Mouse (Mus musculus) adrenal gland, adult 8-10 months (tissue): ENCODE results near the gene Slc33a1. TPM values are rescaled to one million over a fixed set of nuclear protein-coding genes. Genes with fewer than 3 reads are reported as not detected.

Experiments
- DNase-seq: peaks from one replicate; pipeline ENCODE4 v3.0.0; 2022
- total RNA-seq, 4 experiments: library from RNA; stranded (reverse); gene quantifications; 2 replicates each; pipeline ENCODE4 v1.2.4; 2022

Gene Slc33a1
- total RNA-seq = 10 to 100 TPM; 38.4 to 52.0 (median 40.8) TPM

- peak; percentile 99 for DNase-seq
Observed at GRCm38 (mm10) chr3:63964100-63964921, at the start of gene Slc33a1. Gene Slc33a1, minus strand, starts transcription at chr3:63964768.

GRCm38 (mm10) chr3:63988722-63989440 lies 24.3 kb upstream of the Slc33a1 start:
- DNase-seq = no peak

DNA sequence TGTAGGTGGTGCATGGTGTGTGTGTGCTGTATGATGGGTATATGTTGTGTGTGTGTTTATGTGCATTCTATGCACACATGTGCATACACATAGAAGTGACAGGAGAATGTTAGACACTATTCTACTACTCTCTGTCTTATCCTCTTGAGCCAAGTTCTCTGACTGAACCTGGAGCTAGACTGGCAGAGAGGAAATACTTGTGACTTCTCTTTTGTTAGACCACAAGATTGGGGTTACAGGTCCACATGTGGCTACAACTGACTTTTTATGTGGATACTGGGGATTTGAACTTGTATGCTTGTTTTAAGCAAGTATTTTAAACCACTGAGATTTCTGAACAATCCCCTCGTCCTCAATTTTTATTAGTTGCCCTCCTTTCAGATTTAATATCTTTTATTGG lies 22.1 kb upstream of the Slc33a1 start:
- DNase-seq = no peak

GRCm38 (mm10) chr3:63977895-63978294 lies 13.3 kb upstream of the Slc33a1 start:
- no peak for DNase-seq

DNA sequence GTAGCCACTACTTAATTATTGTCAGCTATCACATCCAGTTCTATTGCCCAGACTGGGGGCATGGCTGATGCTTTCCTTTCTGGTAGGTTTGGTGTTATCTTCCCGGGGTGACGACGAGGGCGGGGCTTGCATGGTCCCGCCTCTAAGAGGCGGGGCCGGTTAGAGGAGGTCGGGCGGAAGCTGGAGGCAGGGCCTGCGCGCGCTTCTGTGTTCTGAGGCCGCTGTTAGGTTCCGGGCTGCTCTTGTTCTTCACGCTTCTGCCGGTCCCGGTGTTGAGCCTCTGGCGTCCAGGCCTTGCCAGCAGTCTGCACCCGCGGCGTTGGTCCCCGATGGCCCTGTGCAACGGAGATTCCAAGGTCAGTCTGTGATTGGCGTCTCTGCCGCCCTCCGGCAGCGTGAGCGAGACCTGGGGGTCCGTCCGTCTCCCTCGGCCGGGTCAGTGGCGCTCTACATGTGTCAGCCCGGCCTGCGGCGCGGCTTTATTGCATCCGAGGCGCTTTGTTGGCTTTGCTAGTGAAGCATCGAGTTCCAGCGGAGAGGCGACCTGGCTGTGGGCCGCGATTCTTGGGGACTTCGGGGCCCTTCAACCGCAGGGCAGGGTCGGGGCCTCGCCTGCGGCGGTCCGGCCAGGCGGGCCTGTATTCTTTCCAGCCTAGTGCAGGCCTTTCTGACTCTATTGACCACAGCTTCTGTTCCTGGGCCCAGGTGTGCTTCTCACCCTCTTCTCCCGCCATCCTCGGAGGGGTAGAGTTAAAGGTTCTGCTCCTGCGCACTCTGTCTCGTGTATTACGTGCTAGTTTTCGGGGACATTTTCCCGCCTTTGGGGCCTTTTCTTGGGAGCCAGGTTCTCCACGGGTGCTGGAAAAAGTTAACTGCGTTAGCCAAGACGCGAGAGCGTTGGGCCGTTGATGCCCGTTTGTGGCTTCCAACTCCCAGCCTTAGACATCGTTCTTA lies 11.7 kb upstream of the Slc33a1 start, which contains the start of gene Gmps:
Gene Gmps, plus strand, starts transcription at position 152 of the 954 bp plus-strand sequence.
- peak; percentile 92 for DNase-seq

- DNase-seq = no peak
Observed at GRCm38 (mm10) chr3:63965929-63966328, 1.4 kb upstream of the Slc33a1 start.

DNA sequence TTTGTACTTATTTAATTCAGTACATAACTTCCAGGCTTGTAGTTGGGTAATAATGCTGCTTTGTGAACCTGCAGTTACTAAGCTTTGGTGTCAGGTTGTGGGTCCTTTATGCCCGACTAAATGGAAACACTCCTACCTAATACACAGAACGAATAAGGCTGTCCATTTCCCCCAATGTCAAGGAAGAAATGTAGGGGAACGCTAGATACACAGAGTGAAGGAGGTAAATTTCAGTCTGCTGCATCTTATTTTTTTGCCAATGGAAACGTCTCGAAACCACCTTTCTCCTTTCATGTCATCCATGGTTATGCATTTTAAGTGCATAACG lies 318 bp upstream of the Slc33a1 start:
- DNase-seq = no peak

DNA sequence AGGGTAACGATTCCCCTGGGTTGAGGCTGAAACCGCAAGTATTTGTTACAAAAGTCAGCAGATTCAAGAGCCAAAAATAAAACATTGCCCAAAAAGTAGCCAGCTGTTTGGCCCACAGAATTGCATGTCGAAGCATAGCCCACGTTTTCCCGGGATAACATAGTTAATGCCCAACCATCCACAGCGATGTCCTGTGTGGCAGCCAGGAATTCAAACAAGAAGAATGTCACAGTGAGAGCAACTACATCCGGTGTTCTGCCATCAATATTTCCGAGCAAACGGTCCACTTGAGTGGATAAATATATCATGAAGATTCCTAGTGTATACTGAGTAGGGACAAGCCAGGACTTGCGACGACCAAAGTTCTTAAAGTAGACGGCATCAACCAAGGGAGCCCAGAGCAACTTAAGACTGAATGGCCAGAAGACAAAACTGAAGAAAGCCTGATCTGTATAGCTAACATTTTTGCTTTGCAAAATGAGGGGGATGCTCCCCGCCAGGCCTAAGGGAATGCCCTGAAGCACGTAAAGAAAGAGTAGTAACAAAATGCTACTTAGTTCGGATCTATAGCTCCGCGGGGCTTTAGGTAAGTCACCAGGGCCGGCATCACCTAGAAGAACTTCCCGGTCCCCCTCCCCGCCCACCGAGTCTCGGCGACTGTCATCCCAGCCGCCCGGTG lies 1.0 kb downstream of the Slc33a1 start:
- DNase-seq = no peak

- no peak for DNase-seq
Observed at GRCm38 (mm10) chr3:63949837-63950236, 14.7 kb downstream of the Slc33a1 start.

DNA sequence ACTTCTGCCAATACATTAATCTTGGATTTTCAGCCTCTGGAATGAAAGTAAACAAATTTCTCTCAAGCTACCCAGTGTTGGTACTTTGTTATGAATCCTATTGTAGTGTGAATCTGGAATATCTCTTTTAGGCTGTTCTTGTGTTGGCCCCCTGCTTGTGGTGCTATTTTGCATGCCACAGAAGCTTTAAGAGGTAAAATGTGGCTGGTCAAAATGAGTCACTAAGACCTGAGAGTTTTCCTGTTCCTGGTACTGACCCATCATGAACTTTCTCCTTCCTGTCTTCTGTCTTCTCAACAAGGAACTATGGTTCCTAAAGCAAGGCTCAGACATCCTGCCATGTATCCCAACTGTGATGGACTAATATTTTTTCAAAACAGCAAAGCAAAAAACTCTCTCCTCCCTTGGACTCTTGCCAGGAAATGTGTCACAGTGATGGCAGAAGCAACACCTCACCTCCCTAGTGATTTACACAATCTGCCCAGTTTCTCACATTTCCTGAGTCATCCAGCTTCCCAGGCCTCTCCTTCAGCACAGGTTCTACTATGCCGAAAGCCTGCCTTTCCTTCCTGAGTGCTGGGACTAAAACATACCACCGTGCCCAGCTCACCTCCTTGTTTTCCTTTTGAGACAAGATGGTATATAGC lies 23.2 kb downstream of the Slc33a1 start:
- DNase-seq = no peak

- no peak for DNase-seq
Observed at GRCm38 (mm10) chr3:63938928-63939327, 25.6 kb downstream of the Slc33a1 start.

DNA sequence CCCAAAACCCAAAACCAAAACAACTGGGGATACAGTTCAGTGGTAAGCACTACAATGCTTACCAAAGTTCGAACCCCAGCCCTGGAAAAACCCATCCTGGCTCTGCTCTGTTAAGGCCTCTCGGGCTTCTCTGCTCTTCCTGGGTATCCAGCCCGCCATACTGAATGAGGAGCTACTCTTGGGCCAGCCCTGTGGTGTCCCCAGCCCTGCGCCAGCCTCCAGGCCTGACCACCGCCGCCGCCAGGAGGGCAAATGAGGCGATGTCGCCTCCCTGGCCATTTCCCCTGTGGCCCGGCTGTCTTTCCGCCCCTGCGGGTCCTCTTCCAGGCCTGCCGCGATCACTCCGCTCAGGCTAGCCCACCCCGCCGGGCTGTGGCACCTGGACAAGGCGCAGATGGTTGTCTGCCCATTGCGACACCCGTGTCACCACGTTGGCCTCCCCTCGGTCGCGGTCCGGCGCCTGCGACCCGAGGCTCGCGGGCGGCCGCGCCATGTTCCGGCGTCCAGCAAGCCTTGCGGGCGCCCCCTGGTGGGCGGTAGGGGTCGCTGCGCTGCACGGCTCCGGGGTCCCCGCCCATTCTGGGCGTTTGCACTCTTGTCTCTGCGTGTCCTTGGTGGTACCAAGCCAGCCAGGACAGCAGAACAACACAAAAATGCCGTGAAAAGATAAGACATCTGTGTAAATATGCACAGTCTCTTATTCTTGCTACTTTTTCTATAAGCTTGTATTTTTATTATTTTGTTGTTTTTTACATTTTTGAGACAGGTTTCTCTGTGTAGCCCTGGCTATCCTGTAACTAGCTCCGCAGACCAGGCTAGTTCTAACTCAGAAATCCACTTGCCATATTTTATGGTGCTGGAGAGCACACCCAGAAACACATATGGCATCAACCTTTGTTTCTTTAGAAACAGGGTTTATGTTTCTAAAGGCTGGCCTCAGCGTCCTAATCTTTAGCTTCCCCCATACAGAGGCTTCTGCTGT lies 35.4 kb downstream of the Slc33a1 start, which contains the start of gene E130311K13Rik:
Gene E130311K13Rik, minus strand, starts transcription at position 595 of the 982 bp plus-strand sequence.
- peak; percentile 86 for DNase-seq

- DNase-seq = no peak
Observed at GRCm38 (mm10) chr3:63919634-63920033, 44.9 kb downstream of the Slc33a1 start.

DNA sequence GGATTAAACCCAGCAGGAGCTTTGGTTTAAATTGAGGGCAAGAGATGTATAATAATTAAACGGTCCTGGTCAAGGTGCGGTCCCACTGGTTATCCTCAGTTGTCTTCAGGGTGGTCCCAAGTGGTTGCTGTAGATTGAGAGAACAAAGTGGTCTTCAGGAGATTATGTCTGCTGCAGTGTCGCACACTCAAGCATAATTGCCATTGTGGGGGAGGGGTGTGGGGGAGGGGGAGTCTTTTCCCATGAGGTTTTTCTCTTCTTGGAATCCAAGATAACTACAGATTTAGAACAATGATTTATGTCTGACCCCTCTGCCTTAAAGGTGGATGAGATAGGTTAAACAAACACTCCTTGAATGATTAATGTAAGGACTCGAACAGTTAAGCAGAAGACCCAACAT lies 54.3 kb downstream of the Slc33a1 start:
- no peak for DNase-seq

DNA sequence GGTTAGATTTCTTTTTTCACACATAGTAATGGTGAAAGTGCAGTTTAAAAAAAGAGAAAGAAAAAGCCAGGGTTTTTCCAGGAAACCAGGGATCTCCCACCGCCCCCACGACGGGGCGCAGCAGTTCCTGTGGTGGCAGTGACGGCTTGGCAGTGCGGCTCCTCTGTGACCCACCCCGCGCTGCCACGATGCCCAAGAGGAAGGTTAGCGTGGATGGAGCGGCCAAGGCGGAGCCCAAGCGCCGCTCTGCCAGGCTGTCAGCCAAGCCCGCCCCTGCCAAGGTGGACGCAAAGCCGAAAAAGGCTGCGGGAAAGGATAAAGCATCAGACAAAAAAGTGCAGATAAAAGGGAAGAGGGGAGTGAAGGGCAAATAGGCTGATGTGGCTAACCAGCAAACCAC lies 59.3 kb downstream of the Slc33a1 start:
- no peak for DNase-seq

GRCm38 (mm10) chr3:63904157-63904556 lies 60.4 kb downstream of the Slc33a1 start:
- DNase-seq = no peak

- DNase-seq = no peak
Observed at GRCm38 (mm10) chr3:63900021-63900571, 64.5 kb downstream of the Slc33a1 start.

DNA sequence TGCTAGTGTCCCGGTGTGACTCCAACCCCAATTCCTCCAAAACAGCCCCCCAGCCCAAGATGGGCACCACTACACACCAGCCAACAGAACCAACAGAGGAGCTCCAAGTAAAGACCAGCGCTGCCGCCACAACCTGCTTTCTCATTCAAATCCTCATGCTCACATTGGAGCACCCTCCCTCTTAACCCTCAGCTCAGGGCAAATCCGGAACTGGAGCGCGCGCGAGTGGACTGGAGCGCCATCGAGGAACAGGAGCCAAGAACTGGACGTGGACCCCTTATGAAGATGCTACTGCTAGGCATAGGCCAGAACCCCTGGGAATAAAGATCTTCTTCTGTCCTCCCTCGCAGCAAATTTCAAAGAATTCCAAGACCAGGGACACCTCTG lies 65.3 kb downstream of the Slc33a1 start, which contains the start of gene Plch1:
Gene Plch1, minus strand, starts transcription at position 164 of the 387 bp plus-strand sequence.
- DNase-seq = peak; percentile 5

DNA sequence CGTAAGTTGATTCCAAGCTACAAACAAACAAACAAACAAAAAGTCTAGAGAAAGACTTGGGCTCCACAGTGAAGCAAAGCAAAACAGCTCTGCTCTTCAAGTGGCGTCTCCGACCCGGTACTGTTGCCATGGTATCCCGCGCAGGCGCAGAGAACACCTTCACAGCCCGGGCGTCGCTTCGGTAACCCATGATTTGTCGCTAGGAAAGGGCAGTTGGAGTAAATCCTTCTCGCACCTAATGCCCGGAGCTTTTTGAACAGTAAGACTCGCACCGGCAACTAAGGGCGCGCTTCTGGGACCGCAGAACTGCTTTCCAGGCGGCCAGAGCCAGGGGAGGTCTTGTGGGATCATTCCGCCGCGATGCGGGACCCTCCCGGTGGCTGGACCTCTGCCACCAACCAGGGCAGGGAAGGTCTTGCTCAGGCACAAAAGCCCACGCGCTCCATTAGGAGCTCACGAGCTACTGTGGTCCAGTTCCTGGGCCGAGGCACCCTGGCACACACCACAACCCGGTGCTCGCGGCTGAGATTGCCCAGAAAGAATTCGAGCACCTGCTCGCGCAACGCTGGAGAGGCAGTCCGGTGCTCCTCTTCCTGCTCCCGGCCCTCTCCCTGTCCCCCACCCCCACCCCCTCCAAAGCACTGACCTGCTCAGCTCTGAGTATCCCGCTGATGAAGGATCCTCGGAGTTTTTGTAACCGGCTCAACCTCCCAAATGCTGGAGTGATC lies 65.8 kb downstream of the Slc33a1 start:
- DNase-seq = peak; percentile 62
